Mouse (Mus musculus) MEL (cell line): ENCODE data around the gene Tesk2.

Source experiments
- CTCF ChIP-seq, 3 experiments: IDR thresholded peaks in 2 of 3; conservative IDR thresholded peaks in 1 of 3; 2 replicates each; pipeline ENCODE4 v1.5.1; 2011 to 2012; ENCODE audit warnings: low read length in 3 of 3, low read depth in 2 of 3, mild to moderate bottlenecking in 2 of 3, improper control_type of control experiment in 1 of 3, inconsistent platforms in 1 of 3, mixed read lengths in 1 of 3, moderate library complexity in 1 of 3; ENCODE audit not compliant: control insufficient read depth in 1 of 3, insufficient read depth in 1 of 3, poor library complexity in 1 of 3, severe bottlenecking in 1 of 3
- EP300 ChIP-seq, 2 experiments: IDR thresholded peaks; 2 replicates each; pipeline ENCODE4 v1.6.1; 2011; ENCODE audit warnings: improper control_type of control experiment in 2 of 2, low read length in 2 of 2, low read depth in 1 of 2, mild to moderate bottlenecking in 1 of 2
- ETS1 ChIP-seq: IDR thresholded peaks from 2 replicates; pipeline ENCODE4 v1.6.1; 2012; ENCODE audit warnings: low read depth, mild to moderate bottlenecking, inconsistent platforms, low read length, improper control_type of control experiment, moderate library complexity
- MAFK ChIP-seq: IDR thresholded peaks from 2 replicates; pipeline ENCODE4 v1.6.1; 2011; ENCODE audit warnings: low read depth, mild to moderate bottlenecking, low read length, improper control_type of control experiment, borderline replicate concordance
- MEF2A ChIP-seq: IDR thresholded peaks from 2 replicates; pipeline ENCODE4 v1.6.1; 2014; ENCODE audit warnings: low read depth, mild to moderate bottlenecking, inconsistent platforms, low read length, improper control_type of control experiment; ENCODE audit not compliant: poor library complexity, insufficient replicate concordance, severe bottlenecking; ENCODE audit errors: extremely low read depth
- NRF1 ChIP-seq: IDR thresholded peaks from 2 replicates; pipeline ENCODE4 v1.6.1; 2014; ENCODE audit warnings: low read depth, mild to moderate bottlenecking, inconsistent platforms, low read length, improper control_type of control experiment, moderate library complexity; ENCODE audit not compliant: poor library complexity, insufficient read depth, severe bottlenecking
- POLR2A ChIP-seq, 2 experiments: IDR thresholded peaks; 2 replicates each; pipeline ENCODE4 v1.6.1; 2011 to 2012; ENCODE audit warnings: low read length in 2 of 2, mild to moderate bottlenecking in 2 of 2, control low read depth in 1 of 2, improper control_type of control experiment in 1 of 2, low read depth in 1 of 2, moderate library complexity in 1 of 2; ENCODE audit not compliant: control insufficient read depth in 1 of 2, insufficient read depth in 1 of 2, poor library complexity in 1 of 2
- POLR2AphosphoS5 ChIP-seq: IDR thresholded peaks from 2 replicates; pipeline ENCODE4 v1.6.1; 2012; ENCODE audit warnings: low read depth, borderline replicate concordance, mild to moderate bottlenecking, inconsistent platforms, low read length, moderate library complexity, mixed read lengths
- RAD21 ChIP-seq: IDR thresholded peaks from 2 replicates; pipeline ENCODE4 v1.6.1; 2011; ENCODE audit warnings: mild to moderate bottlenecking, low read depth, low read length, improper control_type of control experiment
- SIN3A ChIP-seq: IDR thresholded peaks from 2 replicates; pipeline ENCODE4 v1.6.1; 2012; ENCODE audit warnings: low read length, improper control_type of control experiment, inconsistent platforms
- TAL1 ChIP-seq: IDR thresholded peaks from 2 replicates; pipeline ENCODE4 v1.6.1; 2012; ENCODE audit warnings: mild to moderate bottlenecking, inconsistent platforms, low read length, moderate library complexity, mixed read lengths
- ZKSCAN1 ChIP-seq: IDR thresholded peaks from 2 replicates; pipeline ENCODE4 v1.6.1; 2012; ENCODE audit warnings: low read depth, mild to moderate bottlenecking, inconsistent platforms, low read length, improper control_type of control experiment, moderate library complexity

DNA sequence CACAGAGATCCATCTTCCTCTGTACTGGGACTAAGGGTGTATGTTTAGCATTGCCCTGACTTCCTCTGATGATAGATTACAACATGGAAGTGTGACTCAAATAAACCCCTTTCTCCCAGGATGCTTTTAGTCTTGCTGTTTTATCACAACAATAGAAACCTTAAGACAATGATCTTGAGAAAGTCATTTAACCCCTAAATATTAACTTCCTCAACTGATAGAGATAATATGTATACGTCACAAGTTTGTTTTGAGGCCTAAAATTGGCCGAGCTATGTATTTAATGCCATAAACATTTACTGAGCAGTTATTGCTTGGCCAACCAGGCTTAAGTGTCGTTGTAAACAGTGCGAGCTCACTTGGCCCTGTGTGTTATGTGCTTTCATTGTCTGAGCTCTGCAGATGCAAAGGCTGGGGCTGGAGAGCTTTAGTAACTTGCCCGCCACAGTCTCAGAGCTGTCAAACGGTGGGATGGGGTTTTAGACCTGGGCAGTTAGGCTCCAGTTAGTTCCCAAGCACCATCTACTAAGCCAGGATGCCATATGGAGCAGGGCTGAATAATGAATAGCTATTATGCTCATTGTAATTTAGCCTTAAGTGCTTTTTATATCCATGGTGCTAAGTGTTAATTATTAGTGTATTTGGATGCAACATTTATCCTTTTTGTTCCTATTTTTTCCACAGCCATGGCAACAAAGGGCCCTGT lies 108.8 kb downstream of the Tesk2 start:
- TF ChIP-seq RAD21: no peak
- TF ChIP-seq CTCF (IDR thresholded peaks at IDR 0.05 in 2 of 3, conservative IDR thresholded peaks at IDR 0.05 in 1 of 3; ENCODE audit: control insufficient read depth in 1 of 3, insufficient read depth in 1 of 3, low read depth in 2 of 3, low read length in 3 of 3, poor library complexity in 1 of 3, severe bottlenecking in 1 of 3): no peak
- no peak for TF ChIP-seq POLR2A (IDR thresholded peaks at IDR 0.05; ENCODE audit: control insufficient read depth in 1 of 2, insufficient read depth in 1 of 2, low read depth in 1 of 2, low read length in 2 of 2, poor library complexity in 1 of 2)
- no peak for TF ChIP-seq POLR2AphosphoS5
- TF ChIP-seq MAFK: no peak
- TF ChIP-seq ETS1: no peak
- TF ChIP-seq TAL1: no peak
- TF ChIP-seq SIN3A: no peak
- no peak for TF ChIP-seq NRF1
- TF ChIP-seq EP300 (IDR thresholded peaks at IDR 0.05; ENCODE audit: low read depth in 1 of 2, low read length in 2 of 2): no peak
- no peak for TF ChIP-seq MEF2A
- no peak for TF ChIP-seq ZKSCAN1
